Mouse (Mus musculus) embryonic facial prominence, embryonic 14.5 days (tissue): ENCODE data around the gene Hist3h2ba. TPM values are rescaled to one million over a fixed set of nuclear protein-coding genes. Genes with fewer than 3 reads are reported as not detected.

Source experiments
- ATAC-seq: fragments of 200-750 bp; cut with Nextera tagmentation; 2 replicates; pipeline ENCODE4 v1.8.0; 2017; ENCODE audit warnings: low read depth, moderate number of reproducible peaks, moderate TSS enrichment
- DNase-seq: peaks from one replicate; pipeline ENCODE4 v3.0.0-alpha.2; 2015; ENCODE audit warnings: low spot score
- H3K27ac ChIP-seq: fragments of 300-500 bp; sonication (generic); replicated peaks from 2 replicates; pipeline ENCODE4 v1.5.1; 2014; ENCODE audit warnings: low read depth, mild to moderate bottlenecking, low read length, moderate library complexity
- H3K27me3 ChIP-seq: fragments of 300-500 bp; sonication (generic); replicated peaks from 2 replicates; pipeline ENCODE4 v1.6.1; 2014; ENCODE audit warnings: low read length; ENCODE audit not compliant: control insufficient read depth, insufficient read depth
- H3K36me3 ChIP-seq: fragments of 300-500 bp; sonication (generic); 2 replicates; pipeline ENCODE4 v1.6.1; 2014; ENCODE audit warnings: low read length, mixed read lengths; ENCODE audit not compliant: control insufficient read depth, insufficient read depth
- H3K4me1 ChIP-seq: fragments of 300-500 bp; sonication (generic); 2 replicates; pipeline ENCODE4 v1.6.1; 2014; ENCODE audit warnings: antibody characterized with exemption, low read length; ENCODE audit not compliant: control insufficient read depth, insufficient read depth
- H3K4me2 ChIP-seq: fragments of 300-500 bp; sonication (generic); 2 replicates; pipeline ENCODE4 v1.6.1; 2014; ENCODE audit warnings: low read depth, mild to moderate bottlenecking, low read length, moderate library complexity, mixed read lengths
- H3K4me3 ChIP-seq: fragments of 300-500 bp; sonication (generic); 2 replicates; pipeline ENCODE4 v1.5.1; 2014; ENCODE audit warnings: low read depth, mild to moderate bottlenecking, low read length
- H3K9ac ChIP-seq: fragments of 300-500 bp; sonication (generic); 2 replicates; pipeline ENCODE4 v1.6.1; 2014; ENCODE audit warnings: low read depth, mild to moderate bottlenecking, low read length, moderate library complexity, mixed read lengths
- H3K9me3 ChIP-seq: fragments of 300-500 bp; sonication (generic); 2 replicates; pipeline ENCODE4 v1.6.1; 2016; ENCODE audit warnings: low read length; ENCODE audit not compliant: control insufficient read depth
- WGBS: fragments of 180-500 bp; shearing (Covaris S2); extraction: QIAGEN DNeasy Blood & Tissue Kit; methylation state at CpG from one replicate; pipeline ENCODE4 v1.1.7; 2014; 5-methylcytosine and 5-hydroxymethylcytosine counted together
- polyA plus RNA-seq: library from polyadenylated mRNA; unstranded; fragments of >200 nt; fragmentation: Nextera tagmentation; extraction: Ambion mirVana; gene quantifications from 2 replicates; pipeline ENCODE4 v1.2.1, GENCODE M21; 2014

Gene Hist3h2ba
- polyA plus RNA-seq, 1 experiment from 2014 or later, result 14.9 TPM

DNA sequence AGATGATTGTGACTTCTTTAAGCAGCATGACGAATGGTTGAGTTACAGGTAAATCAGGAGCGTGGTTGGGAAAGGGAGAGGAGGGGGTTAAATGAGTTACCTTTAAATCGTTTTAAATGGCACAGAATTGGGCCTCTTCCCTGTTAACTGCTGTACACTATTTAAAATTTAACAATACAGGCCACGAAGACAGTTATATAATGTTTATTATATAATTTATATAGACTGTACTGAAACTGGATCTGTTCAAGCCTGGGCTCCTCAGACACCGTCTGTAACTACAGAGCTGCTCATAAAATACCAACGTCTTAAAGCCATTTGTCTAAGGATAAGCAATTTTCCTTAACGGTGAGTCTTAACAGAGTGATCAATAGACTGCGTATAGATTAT is 7.1 kb downstream of the Hist3h2ba start:
- H3K36me3 ChIP-seq, result 0 out of 2 replicates have a peak, but pooled peaks cover 11% of the 10 kb centered on the region
- H3K4me3 ChIP-seq, result peak overlapping the region; percentile 79
- H3K27ac ChIP-seq, result peak overlapping the region; percentile 97
- DNase-seq (no peak), ATAC-seq (no peak)
- WGBS, result 24% methylated on average over 8 of the region's 8 CpGs
- peaks cover 3% of the 10 kb centered on the region; the same call in 1 of the 2 replicates for H3K27me3 ChIP-seq
- peak overlapping the region; percentile 96 for H3K4me2 ChIP-seq
- H3K9ac ChIP-seq, result peak overlapping the region; percentile 94
- H3K9me3 ChIP-seq, result no peaks in the 10 kb centered on the region
- peaks cover 27% of the 10 kb centered on the region for H3K4me1 ChIP-seq

DNA sequence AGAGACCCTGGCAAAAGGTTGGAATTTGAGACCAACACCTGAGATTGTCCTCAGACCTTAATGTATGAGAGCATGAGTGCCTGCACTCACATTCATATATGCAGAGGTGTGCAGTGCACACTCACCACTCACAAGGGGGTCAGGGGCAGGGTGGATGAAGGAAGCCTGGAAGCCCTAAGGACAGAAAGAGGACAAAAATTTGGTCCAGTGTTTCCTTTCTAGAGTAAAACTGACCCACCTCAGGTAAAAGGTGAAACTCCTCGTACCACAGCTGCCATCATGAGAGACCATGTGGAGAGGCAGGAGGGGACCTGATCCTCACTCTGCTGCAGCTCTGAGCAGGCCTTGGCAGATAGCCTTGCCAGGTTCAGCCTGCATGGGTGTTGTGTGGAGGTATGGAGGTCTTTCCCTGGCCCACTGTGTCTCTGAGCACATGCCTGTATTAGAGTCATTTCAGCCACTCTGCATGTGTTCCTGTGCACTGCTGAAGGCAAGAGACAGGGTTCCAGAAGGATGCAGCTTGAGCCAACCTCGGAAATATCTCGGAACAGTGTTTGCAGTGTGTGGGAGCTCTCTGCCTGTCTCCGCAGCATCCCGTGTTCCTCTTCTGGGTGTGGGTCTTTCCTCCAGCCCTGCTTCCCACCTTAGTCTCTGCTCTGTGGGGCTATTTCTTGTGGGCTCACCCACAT is 8.7 kb downstream of the Hist3h2ba start:
- H3K9me3 ChIP-seq, result peaks cover 5% of the 10 kb centered on the region; the same call in 1 of the 2 replicates
- ATAC-seq, result no peak
- peak overlapping the region; percentile 94 for H3K9ac ChIP-seq
- H3K36me3 ChIP-seq, result 0 out of 2 replicates have a peak, but pooled peaks cover 11% of the 10 kb centered on the region
- no peak overlapping the region for H3K27ac ChIP-seq
- DNase-seq, result no peak
- peak overlapping the region; percentile 79 for H3K4me3 ChIP-seq
- peaks cover 13% of the 10 kb centered on the region; the same call in 1 of the 2 replicates for H3K27me3 ChIP-seq
- H3K4me2 ChIP-seq, result peak overlapping the region; percentile 96
- WGBS, result 78% methylated on average over 5 of the region's 5 CpGs
- peaks cover 27% of the 10 kb centered on the region for H3K4me1 ChIP-seq

DNA sequence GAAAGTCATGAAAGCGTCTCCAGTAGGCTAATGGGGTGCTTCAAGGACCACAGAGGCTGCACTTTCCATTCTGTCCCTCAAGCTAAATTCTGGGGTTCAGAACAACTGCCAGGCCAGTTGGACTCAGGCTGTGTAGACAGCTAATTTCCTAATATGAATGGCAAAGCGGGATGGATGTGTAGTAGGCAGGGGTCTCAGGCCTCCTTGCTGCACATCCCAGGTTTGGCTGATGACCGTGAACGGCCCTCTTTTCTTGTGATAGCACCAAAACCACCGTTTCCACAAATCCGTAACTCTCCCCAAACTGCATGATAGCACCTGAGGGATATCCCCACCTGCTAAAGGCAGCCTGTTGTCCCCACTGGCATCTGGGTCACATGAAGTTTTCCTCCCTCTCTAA is 9.8 kb downstream of the Hist3h2ba start:
- no peak for DNase-seq
- no peak overlapping the region for H3K4me2 ChIP-seq
- H3K36me3 ChIP-seq, result 0 out of 2 replicates have a peak, but pooled peaks cover 11% of the 10 kb centered on the region
- H3K9me3 ChIP-seq, result peaks cover 5% of the 10 kb centered on the region; the same call in 1 of the 2 replicates
- WGBS, result 86% methylated on average over 6 of the region's 6 CpGs
- peaks cover 25% of the 10 kb centered on the region for H3K4me1 ChIP-seq
- ATAC-seq, result no peak
- H3K27me3 ChIP-seq, result peaks cover 13% of the 10 kb centered on the region; the same call in 1 of the 2 replicates
- no peak overlapping the region for H3K4me3 ChIP-seq
- H3K27ac ChIP-seq, result no peak overlapping the region
- H3K9ac ChIP-seq, result no peak overlapping the region

DNA sequence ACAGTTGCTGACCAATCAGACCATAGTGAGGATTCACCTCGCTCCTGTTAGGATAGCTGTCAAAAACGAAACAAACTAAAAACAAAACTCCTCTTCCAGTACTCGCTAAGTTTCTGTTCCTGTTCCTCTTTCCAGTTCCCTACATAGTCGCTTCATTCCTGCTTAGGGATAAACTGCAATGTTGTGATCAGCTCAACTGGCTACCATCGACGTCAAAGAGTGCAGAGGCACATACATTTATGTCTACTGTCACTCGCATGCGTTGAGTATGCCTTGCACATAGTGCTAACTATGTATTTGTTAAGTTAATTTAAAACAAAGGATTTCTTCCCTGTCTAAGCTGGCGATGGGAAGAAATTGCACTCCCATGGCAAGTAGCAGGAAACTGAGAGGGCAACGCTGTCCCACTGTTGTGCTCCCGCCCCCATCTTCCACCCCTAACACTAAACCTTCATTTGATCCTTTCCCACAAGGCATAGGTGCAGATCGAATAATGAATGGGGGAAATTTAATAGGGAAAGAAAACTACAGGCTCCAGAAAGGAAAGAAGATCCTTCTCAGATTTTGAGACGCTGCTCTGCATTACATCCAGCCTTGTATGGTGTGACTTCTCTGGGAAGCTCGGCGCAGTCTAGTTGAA is 10.6 kb downstream of the Hist3h2ba start:
- peak overlapping the region; percentile 50 for H3K4me3 ChIP-seq
- H3K9ac ChIP-seq, result peak overlapping the region; percentile 56
- peak overlapping the region; percentile 93 for H3K4me2 ChIP-seq
- no peak for ATAC-seq
- H3K4me1 ChIP-seq, result peaks cover 25% of the 10 kb centered on the region
- peak overlapping the region; percentile 25; the same call in 1 of the 2 replicates for H3K27ac ChIP-seq
- no peak for DNase-seq
- 0 out of 2 replicates have a peak, but pooled peaks cover 11% of the 10 kb centered on the region for H3K36me3 ChIP-seq
- WGBS, result 30% methylated on average over 15 of the region's 15 CpGs
- H3K27me3 ChIP-seq, result peaks cover 13% of the 10 kb centered on the region; the same call in 1 of the 2 replicates
- H3K9me3 ChIP-seq, result peaks cover 5% of the 10 kb centered on the region; the same call in 1 of the 2 replicates

DNA sequence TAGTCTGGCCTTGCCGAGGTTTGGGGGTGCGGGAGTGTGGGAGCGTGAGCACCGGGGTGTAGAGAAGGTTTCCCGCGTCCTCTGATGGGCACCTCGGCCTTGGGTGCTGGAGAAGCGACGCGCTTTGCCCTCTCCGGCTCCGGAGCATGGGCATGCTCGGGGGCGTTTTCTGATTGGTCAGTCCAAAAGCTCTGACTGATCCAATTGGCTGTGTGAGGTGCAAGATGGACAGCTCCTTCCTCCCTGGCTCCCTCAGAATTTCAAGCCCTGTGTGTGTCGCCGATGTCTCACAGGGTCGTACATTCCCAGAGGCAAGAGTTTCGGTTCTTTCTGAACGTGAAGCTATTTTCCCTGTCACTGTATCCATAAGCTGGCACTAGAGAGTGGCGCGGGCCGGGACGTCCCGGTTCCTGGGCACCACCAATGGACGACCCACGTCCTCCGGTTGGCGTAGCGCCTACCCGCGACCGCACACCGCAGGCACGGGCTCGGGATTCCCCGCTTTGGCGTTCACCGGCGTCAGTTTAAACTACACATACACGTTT is 11.3 kb downstream of the Hist3h2ba start:
- ATAC-seq, result peak; percentile 82
- Histone ChIP-seq H3K36me3 (0 out of 2 replicates have a peak, but pooled peaks cover 11% of the 10 kb centered on the region), H3K4me1 (peaks cover 25% of the 10 kb centered on the region), H3K9me3 (peaks cover 5% of the 10 kb centered on the region; the same call in 1 of the 2 replicates), H3K4me3 (peak overlapping the region; percentile 50), H3K9ac (peak overlapping the region; percentile 56), H3K4me2 (peak overlapping the region; percentile 93), H3K27ac (peak overlapping the region; percentile 25; the same call in 1 of the 2 replicates), H3K27me3 (peaks cover 13% of the 10 kb centered on the region; the same call in 1 of the 2 replicates)
- WGBS, result 5% methylated on average over 39 of the region's 40 CpGs
- DNase-seq, result peak; percentile 91

DNA sequence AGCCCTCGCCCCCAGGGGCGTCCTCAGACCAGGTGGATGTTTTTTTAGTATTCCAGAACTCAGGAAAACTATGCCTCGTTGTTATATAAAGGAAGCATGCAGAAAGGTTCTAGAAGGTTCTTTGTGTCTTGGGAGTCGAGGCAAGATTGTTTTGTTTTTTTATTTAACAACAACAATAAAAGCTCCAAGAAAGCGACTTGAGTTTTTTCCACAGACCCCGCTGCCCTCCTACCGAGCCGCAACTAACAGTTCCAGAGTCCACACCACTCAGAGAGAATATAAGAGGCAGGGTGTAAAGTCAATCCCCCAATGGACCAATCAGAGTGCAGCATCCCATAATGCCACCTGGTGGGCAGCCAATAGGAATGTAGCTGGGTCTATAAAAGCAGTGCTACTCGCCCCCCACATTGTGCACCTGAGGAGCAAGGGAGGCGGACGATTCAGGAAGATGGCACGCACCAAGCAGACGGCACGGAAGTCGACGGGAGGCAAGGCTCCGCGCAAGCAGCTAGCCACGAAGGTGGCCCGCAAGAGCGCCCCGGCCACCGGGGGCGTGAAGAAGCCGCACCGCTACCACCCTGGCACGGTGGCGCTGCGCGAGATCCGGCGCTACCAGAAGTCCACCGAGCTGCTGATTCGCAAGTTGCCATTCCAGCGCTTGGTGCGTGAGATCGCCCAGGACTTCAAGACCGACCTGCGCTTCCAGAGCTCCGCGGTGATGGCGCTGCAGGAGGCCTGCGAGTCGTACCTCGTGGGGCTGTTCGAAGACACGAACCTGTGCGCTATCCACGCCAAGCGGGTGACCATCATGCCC is 12.9 kb downstream of the Hist3h2ba start:
- Histone ChIP-seq H3K9me3 (peaks cover 5% of the 10 kb centered on the region; the same call in 1 of the 2 replicates), H3K4me3 (no peak overlapping the region), H3K9ac (no peak overlapping the region), H3K27me3 (peaks cover 13% of the 10 kb centered on the region; the same call in 1 of the 2 replicates), H3K4me1 (peaks cover 20% of the 10 kb centered on the region), H3K4me2 (no peak overlapping the region), H3K36me3 (0 out of 2 replicates have a peak, but pooled peaks cover 11% of the 10 kb centered on the region), H3K27ac (no peak overlapping the region)
- 61% methylated on average over 44 of the region's 50 CpGs for WGBS
- DNase-seq (no peak), ATAC-seq (no peak)

DNA sequence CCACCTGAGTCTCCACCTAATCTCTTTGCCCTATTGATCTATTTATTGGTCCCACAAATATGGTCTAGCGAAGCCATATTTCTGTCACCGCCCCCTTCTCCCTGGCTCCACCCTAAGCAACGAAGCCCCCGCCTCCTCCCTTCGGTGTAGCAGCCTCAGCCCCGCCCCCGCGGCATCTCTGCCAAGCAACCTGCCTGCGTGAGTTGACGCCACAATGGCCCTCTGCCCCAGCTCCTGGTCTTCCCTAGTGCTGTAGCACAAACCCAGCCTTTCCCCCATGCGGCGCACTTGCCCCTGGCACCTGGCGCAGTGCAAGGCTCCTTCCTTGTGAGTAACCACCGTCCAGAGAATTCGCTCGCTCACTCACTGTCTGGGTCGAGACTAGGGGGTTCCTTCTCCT is 14.8 kb downstream of the Hist3h2ba start:
- no peak for ATAC-seq
- WGBS, result 38% methylated on average over 17 of the region's 17 CpGs
- no peak overlapping the region for H3K9ac ChIP-seq
- peaks cover 6% of the 10 kb centered on the region; the same call in 1 of the 2 replicates for H3K4me1 ChIP-seq
- DNase-seq, result no peak
- H3K36me3 ChIP-seq, result 0 out of 2 replicates have a peak, but pooled peaks cover 8% of the 10 kb centered on the region
- no peak overlapping the region for H3K27ac ChIP-seq
- no peak overlapping the region for H3K4me2 ChIP-seq
- H3K4me3 ChIP-seq, result no peak overlapping the region
- H3K9me3 ChIP-seq, result peaks cover 5% of the 10 kb centered on the region; the same call in 1 of the 2 replicates
- peaks cover 13% of the 10 kb centered on the region; the same call in 1 of the 2 replicates for H3K27me3 ChIP-seq
